Mouse (Mus musculus): ENCODE data around the gene Myo7a. TPM values are rescaled to one million over a fixed set of nuclear protein-coding genes. Genes with fewer than 3 reads are reported as not detected.

The Myo7a gene
- polyA plus RNA-seq (2014; fragmentation: Nextera tagmentation; extraction: Ambion mirVana), result 10.7 and 15.2 TPM in 2 replicates

DNA sequence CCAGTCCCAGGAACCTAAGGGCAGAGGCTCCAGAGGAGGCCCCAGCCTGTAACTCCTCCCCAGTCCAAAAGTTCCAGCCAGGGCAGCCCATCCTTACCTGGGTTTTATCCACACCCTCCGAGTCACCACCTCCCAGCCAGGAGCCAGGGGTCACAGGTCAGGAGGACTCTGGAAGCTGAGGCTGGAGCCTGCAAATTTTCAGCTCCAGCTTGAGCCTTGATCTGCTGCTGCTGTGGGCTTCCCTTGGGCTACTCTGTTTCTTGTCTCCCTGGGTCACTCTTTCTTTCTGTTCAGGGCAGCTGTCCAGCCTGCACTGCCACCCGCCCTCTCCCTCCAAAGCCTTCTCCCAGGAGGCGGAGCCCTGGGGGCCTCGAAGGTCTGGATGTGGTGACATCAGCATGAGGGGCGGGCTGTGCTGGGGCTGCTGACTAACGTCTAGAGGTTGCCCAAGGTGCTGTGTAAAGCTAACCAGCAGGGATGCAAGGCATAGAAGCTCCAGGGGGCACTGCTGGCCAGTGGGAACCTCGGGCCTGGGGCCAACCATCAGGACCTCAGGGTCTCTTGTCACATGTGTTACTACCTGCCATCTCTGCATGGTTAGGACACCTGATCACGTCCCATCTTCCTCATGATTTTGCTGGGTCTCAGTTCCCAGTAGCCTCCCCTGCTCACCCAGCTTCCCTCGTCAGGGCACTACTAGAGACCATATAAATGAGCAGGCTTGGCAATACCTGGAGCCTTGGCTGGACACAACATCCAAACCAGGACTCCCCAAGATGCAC is at the start of gene Myo7a:
TSS of gene Myo7a (minus strand) at position 346 of the 782 bp plus-strand sequence.
- no peaks in the 10 kb centered on the region for H3K9me3 ChIP-seq (ENCODE audit: control insufficient read depth, low read length)
- DNase-seq (ENCODE audit: low spot score), result peak; percentile 21
- H3K27ac ChIP-seq (ENCODE audit: low read depth, low read length), result no peak within 1 kb of the TSS
- 30% methylated on average over 9 of the region's 9 CpGs for WGBS
- no peaks in the 10 kb centered on the region for H3K27me3 ChIP-seq (ENCODE audit: control insufficient read depth, insufficient read depth, low read length)
- peak; percentile 44; the same call in 1 of the 2 replicates for ATAC-seq (ENCODE audit: low FRiP score)
- no peaks in the 10 kb centered on the region for H3K36me3 ChIP-seq (ENCODE audit: control insufficient read depth, insufficient read depth, low read length)
- H3K4me3 ChIP-seq (ENCODE audit: low read depth, low read length), result no peak within 1 kb of the TSS
- 0 out of 2 replicates have a peak within 1 kb of the TSS, but pooled peaks have one; percentile 19 for H3K9ac ChIP-seq (ENCODE audit: low read depth, low read length)
- no peaks in the 10 kb centered on the region for H3K4me1 ChIP-seq (replicated peaks; ENCODE audit: control insufficient read depth, insufficient read depth, low read length)
- peak within 1 kb of the TSS; percentile 38 for H3K4me2 ChIP-seq (replicated peaks; ENCODE audit: low read depth, low read length)

DNA sequence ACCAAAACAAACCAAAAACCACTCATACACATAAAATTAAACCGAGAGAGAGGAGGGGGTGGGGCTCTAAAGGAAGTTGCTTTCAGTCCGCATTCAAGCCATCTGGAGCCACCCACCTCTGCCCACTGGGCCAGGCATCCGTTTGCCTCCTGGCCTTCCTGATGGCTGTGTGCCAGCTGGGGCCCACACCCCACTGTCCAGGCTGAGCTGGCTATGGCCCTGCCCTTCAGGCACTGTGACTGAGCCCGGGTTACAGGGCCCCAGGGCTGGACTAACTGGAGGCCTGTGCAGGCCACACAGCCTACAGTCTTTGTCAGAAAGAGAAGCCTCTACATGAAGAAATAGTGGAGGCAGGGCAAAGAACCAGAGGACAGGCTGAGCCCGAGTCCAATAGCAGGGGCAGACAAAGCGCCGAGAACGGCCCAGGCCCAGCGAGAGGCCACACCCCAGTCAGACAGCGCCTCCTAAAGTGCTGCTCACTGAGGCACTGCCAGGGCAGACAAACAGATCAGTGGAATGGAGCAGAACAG is 45.7 kb upstream of the Myo7a start:
- Histone ChIP-seq H3K9ac (ENCODE audit: low read depth, low read length) (no peak overlapping the region; the same call in 1 of the 2 replicates), H3K4me1 (replicated peaks; ENCODE audit: control insufficient read depth, insufficient read depth, low read length) (peaks cover 4% of the 10 kb centered on the region; the same call in 1 of the 2 replicates), H3K36me3 (ENCODE audit: control insufficient read depth, insufficient read depth, low read length) (no peaks in the 10 kb centered on the region), H3K27me3 (ENCODE audit: control insufficient read depth, insufficient read depth, low read length) (no peaks in the 10 kb centered on the region), H3K4me2 (replicated peaks; ENCODE audit: low read depth, low read length) (no peak overlapping the region), H3K27ac (ENCODE audit: low read depth, low read length) (peak overlapping the region; percentile 27; the same call in 1 of the 2 replicates), H3K9me3 (ENCODE audit: control insufficient read depth, low read length) (no peaks in the 10 kb centered on the region), H3K4me3 (ENCODE audit: low read depth, low read length) (no peak overlapping the region)
- DNase-seq (ENCODE audit: low spot score), result no peak
- ATAC-seq (ENCODE audit: low FRiP score), result peak; percentile 46
- 60% methylated on average over 9 of the region's 10 CpGs for WGBS

DNA sequence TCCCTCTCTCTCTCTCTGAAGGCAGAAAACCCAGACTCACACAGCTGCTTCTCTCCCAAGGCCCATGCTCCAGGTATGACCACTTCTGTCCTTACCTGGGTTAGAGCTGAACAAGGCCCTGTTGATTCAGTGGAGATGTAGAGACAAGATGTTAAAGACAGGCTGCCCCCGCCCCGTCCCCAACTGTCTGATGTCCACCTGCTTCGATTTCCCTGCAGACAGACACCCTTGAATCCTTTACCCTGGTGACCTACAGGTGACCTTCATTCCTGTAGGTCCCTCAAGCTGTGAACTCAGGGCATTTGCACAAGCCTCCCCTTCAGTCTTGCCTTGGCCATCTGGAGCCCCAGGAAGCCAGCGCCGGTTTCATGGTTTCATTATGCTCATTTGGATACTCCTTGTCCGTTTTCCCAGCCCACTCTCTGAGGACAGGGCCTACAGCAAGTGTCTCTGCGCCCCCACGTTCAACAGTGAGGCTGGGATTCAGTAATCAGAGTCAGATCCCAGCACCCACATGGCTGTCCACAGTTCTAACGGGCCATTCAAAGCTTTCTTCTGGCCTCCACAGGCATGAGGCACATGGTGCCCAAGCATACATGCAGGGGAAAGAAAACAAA is 45.2 kb upstream of the Myo7a start:
- peaks cover 4% of the 10 kb centered on the region; the same call in 1 of the 2 replicates for H3K4me1 ChIP-seq (replicated peaks; ENCODE audit: control insufficient read depth, insufficient read depth, low read length)
- H3K9me3 ChIP-seq (ENCODE audit: control insufficient read depth, low read length), result no peaks in the 10 kb centered on the region
- H3K4me2 ChIP-seq (replicated peaks; ENCODE audit: low read depth, low read length), result no peak overlapping the region
- ATAC-seq (ENCODE audit: low FRiP score), result no peak
- H3K27ac ChIP-seq (ENCODE audit: low read depth, low read length), result no peak overlapping the region
- no peak overlapping the region for H3K4me3 ChIP-seq (ENCODE audit: low read depth, low read length)
- 76% methylated on average over 9 of the region's 9 CpGs for WGBS
- no peaks in the 10 kb centered on the region for H3K27me3 ChIP-seq (ENCODE audit: control insufficient read depth, insufficient read depth, low read length)
- no peak overlapping the region for H3K9ac ChIP-seq (ENCODE audit: low read depth, low read length)
- H3K36me3 ChIP-seq (ENCODE audit: control insufficient read depth, insufficient read depth, low read length), result no peaks in the 10 kb centered on the region
- no peak for DNase-seq (ENCODE audit: low spot score)

DNA sequence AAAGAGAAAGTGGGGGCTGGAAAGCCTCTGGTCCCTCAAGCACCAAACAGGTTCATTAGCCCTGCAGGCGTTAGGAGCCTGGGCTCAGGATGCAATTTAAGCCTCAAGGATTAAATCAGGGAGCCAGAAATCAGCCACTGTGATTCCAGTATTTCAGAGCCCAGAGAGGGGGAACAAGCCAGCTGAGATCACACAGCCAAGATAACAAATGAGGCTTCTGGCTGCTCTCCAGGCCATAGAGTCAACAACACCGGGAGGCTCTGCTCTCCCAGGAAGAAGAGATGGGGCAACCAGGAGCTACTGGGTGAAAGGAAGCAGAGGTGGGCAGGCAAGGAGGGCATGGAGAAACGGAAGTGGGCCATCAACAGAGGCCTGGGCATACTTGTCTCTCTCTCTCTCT is 44.4 kb upstream of the Myo7a start:
- H3K36me3 ChIP-seq (ENCODE audit: control insufficient read depth, insufficient read depth, low read length), result no peaks in the 10 kb centered on the region

DNA sequence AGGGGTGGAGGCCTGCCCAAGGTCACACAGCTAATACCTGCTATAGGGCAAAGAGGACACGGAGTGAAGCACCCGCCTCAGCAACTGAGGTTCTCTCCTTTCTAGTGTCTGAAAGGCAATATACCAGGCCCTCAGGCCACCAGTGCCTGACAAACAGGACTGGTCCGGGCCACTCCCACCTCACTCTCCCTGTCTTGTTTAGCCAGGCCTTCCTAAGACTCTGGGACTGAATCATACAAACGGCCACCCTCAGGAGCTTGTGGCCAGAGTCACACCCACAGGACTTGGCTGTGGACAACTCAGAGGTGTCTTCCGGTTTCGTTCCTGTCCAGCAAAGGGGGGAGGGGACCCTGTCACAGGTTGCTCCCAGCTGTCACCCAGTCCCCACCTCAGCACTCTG is 42.9 kb upstream of the Myo7a start:
- H3K4me1 ChIP-seq (replicated peaks; ENCODE audit: control insufficient read depth, insufficient read depth, low read length), result peaks cover 4% of the 10 kb centered on the region; the same call in 1 of the 2 replicates
- H3K27ac ChIP-seq (ENCODE audit: low read depth, low read length), result no peak overlapping the region
- H3K27me3 ChIP-seq (ENCODE audit: control insufficient read depth, insufficient read depth, low read length), result no peaks in the 10 kb centered on the region
- H3K9me3 ChIP-seq (ENCODE audit: control insufficient read depth, low read length), result no peaks in the 10 kb centered on the region
- DNase-seq (ENCODE audit: low spot score), result no peak
- no peak for ATAC-seq (ENCODE audit: low FRiP score)
- H3K4me2 ChIP-seq (replicated peaks; ENCODE audit: low read depth, low read length), result no peak overlapping the region
- no peak overlapping the region for H3K4me3 ChIP-seq (ENCODE audit: low read depth, low read length)
- H3K36me3 ChIP-seq (ENCODE audit: control insufficient read depth, insufficient read depth, low read length), result no peaks in the 10 kb centered on the region
- H3K9ac ChIP-seq (ENCODE audit: low read depth, low read length), result no peak overlapping the region
- 84% methylated on average over 6 of the region's 6 CpGs for WGBS

More for the DNA sequence above, 44.4 kb upstream of the Myo7a start:
- Histone ChIP-seq H3K9ac (ENCODE audit: low read depth, low read length) (no peak overlapping the region), H3K4me1 (replicated peaks; ENCODE audit: control insufficient read depth, insufficient read depth, low read length) (peaks cover 4% of the 10 kb centered on the region; the same call in 1 of the 2 replicates), H3K27me3 (ENCODE audit: control insufficient read depth, insufficient read depth, low read length) (no peaks in the 10 kb centered on the region), H3K27ac (ENCODE audit: low read depth, low read length) (no peak overlapping the region), H3K9me3 (ENCODE audit: control insufficient read depth, low read length) (no peaks in the 10 kb centered on the region), H3K4me2 (replicated peaks; ENCODE audit: low read depth, low read length) (no peak overlapping the region), H3K4me3 (ENCODE audit: low read depth, low read length) (no peak overlapping the region)
- ATAC-seq (ENCODE audit: low FRiP score) (no peak), DNase-seq (ENCODE audit: low spot score) (no peak)
- WGBS, result 67% methylated on average over 3 of the region's 3 CpGs

DNA sequence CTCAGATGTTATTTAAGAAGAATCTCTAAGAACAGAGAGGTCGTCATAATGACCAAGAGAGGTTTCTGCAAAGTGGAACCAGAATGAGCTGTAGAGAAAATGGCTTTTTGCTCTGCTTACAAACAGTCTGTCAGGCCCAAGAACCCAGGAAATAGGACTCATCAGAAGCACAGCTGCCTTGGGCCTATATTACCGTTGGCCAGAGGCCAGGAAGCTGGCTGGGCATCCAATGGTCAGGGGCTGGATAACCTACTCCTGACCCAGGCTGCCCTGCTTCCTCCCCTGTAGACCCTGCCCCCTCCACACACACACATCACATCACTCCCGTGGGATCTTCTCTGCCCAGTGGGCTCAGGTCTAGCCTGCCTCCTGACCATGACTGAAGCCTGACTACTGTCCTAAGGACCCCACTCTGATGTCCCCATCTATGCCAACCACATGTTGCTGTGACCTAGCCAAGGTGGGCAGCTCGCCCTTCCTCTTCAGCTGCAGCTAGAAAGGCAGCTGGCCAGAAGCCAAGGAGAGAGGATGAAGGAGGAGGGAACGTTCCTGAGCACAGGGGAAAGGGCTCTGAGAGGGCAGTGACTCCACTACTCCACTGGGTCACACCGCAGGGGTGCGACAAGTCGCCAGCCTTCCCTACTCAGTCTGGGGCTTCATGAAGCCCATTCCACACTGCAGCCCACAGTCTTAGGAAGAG is 40.9 kb upstream of the Myo7a start:
- DNase-seq (ENCODE audit: low spot score) (no peak), ATAC-seq (ENCODE audit: low FRiP score) (no peak)
- H3K27ac ChIP-seq (ENCODE audit: low read depth, low read length), result no peak overlapping the region
- H3K9me3 ChIP-seq (ENCODE audit: control insufficient read depth, low read length), result no peaks in the 10 kb centered on the region
- H3K9ac ChIP-seq (ENCODE audit: low read depth, low read length), result no peak overlapping the region
- no peak overlapping the region for H3K4me2 ChIP-seq (replicated peaks; ENCODE audit: low read depth, low read length)
- H3K4me3 ChIP-seq (ENCODE audit: low read depth, low read length), result no peak overlapping the region
- H3K36me3 ChIP-seq (ENCODE audit: control insufficient read depth, insufficient read depth, low read length), result no peaks in the 10 kb centered on the region
- H3K27me3 ChIP-seq (ENCODE audit: control insufficient read depth, insufficient read depth, low read length), result no peaks in the 10 kb centered on the region
- WGBS, result 62% methylated on average over 8 of the region's 8 CpGs
- peaks cover 3% of the 10 kb centered on the region; the same call in 1 of the 2 replicates for H3K4me1 ChIP-seq (replicated peaks; ENCODE audit: control insufficient read depth, insufficient read depth, low read length)

DNA sequence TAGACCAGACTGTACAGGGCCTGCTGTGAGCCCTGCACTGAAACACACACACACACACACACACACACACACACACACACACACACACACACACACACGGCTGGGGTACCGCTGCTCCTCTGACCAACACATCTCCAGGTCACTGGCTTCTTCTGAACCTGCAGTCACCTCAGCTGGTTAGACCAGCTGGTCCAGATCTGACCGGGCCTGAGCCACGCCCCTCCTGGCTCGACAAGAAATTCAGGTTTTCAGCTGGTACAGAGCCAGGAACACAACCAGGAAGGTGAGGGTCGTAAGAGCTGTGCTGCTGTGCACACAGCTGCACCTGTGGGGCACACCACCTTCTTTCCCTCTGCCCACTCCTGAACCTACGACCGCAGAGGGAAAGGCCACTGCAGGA is 39.2 kb upstream of the Myo7a start:
- Histone ChIP-seq H3K9me3 (ENCODE audit: control insufficient read depth, low read length) (no peaks in the 10 kb centered on the region), H3K4me2 (replicated peaks; ENCODE audit: low read depth, low read length) (no peak overlapping the region), H3K27ac (ENCODE audit: low read depth, low read length) (no peak overlapping the region), H3K4me3 (ENCODE audit: low read depth, low read length) (no peak overlapping the region), H3K36me3 (ENCODE audit: control insufficient read depth, insufficient read depth, low read length) (no peaks in the 10 kb centered on the region), H3K4me1 (replicated peaks; ENCODE audit: control insufficient read depth, insufficient read depth, low read length) (no peaks in the 10 kb centered on the region), H3K27me3 (ENCODE audit: control insufficient read depth, insufficient read depth, low read length) (no peaks in the 10 kb centered on the region), H3K9ac (ENCODE audit: low read depth, low read length) (no peak overlapping the region)
- 56% methylated on average over 8 of the region's 8 CpGs for WGBS
- no peak for DNase-seq (ENCODE audit: low spot score)
- no peak for ATAC-seq (ENCODE audit: low FRiP score)

DNA sequence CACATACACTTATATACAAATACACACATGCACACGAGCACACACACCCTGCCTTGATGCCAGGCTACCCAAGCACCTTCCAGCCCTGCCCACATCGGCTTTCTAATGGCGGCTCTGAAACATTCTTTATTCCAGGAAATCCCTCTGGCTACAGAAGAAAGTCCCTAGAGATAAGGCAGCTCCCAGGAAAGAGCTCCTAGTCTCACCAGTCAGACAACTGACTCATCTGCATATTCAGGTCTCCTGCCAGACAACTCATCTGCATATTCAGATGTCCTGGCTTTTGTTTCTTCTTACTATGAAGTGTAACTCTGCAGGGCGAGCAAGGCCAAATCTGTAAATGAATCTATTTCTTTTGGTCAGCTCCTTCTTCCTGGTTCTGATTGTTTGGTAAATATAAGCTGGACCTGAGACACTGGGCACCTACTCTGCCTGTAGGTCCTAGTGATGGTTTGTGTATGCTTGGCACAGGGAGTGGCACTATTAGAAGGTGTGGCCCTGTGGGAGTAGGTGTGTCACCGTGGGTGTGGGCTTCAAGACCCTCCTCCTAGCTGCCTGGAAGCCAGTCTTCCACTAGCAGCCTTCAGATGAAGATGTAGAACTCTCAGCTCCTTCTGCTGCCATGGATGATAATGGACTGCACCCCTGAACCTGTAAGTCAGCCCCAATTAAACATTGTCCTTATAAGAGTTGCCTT is 38.5 kb upstream of the Myo7a start:
- Histone ChIP-seq H3K9ac (ENCODE audit: low read depth, low read length) (no peak overlapping the region), H3K4me1 (replicated peaks; ENCODE audit: control insufficient read depth, insufficient read depth, low read length) (no peaks in the 10 kb centered on the region)

More for the DNA sequence above, 38.5 kb upstream of the Myo7a start:
- 58% methylated on average over 5 of the region's 5 CpGs for WGBS
- ATAC-seq (ENCODE audit: low FRiP score) (no peak), DNase-seq (ENCODE audit: low spot score) (no peak)
- H3K4me2 ChIP-seq (replicated peaks; ENCODE audit: low read depth, low read length), result no peak overlapping the region
- H3K27ac ChIP-seq (ENCODE audit: low read depth, low read length), result no peak overlapping the region
- H3K4me3 ChIP-seq (ENCODE audit: low read depth, low read length), result no peak overlapping the region
- H3K9me3 ChIP-seq (ENCODE audit: control insufficient read depth, low read length), result no peaks in the 10 kb centered on the region
- H3K27me3 ChIP-seq (ENCODE audit: control insufficient read depth, insufficient read depth, low read length), result no peaks in the 10 kb centered on the region
- no peaks in the 10 kb centered on the region for H3K36me3 ChIP-seq (ENCODE audit: control insufficient read depth, insufficient read depth, low read length)

All from hindbrain, embryonic 11.5 days (tissue).